Comparison of ENCODE assay signal across 7 mouse cellular contexts in the genomic region with DNA sequence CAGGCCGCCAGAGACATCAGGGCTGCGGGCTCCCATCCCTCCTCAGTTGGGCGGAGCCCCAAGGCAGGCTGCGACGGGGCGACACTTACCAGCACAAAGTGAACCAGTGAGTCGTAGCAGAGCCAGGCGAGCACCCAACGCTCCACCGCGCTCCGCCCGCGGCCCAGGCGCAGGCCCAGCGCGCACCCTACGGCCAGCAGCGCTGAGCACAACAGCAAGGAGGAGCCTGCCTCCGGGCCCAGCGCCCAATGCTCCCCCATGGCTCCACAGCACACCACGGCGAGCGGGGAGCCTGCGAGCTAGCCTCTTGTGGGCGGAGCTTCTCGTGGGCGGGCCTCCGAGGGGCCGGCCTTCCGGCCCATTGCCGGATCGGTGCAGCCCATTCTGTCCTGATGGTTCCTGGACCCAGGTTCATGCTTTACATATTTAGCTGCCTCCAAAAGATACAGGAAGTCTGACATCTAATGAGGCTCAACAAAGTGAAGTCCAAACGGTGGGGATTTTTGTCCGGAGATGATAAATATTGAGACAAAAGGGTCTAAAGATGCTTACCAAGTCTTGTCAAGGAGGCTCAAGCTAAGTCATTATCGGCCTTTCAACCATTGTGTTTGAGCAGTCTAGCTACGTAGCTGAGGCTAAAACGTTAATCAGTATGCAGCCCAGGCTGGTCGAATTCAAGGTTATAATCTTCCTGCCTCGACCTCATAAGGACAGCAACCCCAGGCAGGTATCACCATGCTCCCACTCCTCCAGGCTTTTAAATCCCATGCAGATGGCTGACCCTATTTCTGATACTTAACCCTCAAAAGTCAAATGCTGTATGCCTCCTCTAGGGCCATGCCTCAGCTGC. TPM values are rescaled to one million over a fixed set of nuclear protein-coding genes. Genes with fewer than 3 reads are reported as not detected.
DNase-seq lines count a peak whose midpoint lies in the region; ATAC-seq and TF ChIP-seq lines count a peak whose summit lies in the region.

Gene Ebpl (minus strand): TSS at position 309 of the 850 bp plus-strand sequence.

- H3K4me1 ChIP-seq in intestine, postnatal 0 days (replicated peaks; ENCODE audit: control insufficient read depth, insufficient read depth, low read length), result no peaks in the 10 kb centered on the region
- peaks cover 5% of the 10 kb centered on the region for H3K4me1 ChIP-seq in midbrain, embryonic 12.5 days
- peaks cover 11% of the 10 kb centered on the region; the same call in 1 of the 2 replicates for H3K4me1 ChIP-seq in small intestine, adult 2 months (ENCODE audit: control insufficient read depth, insufficient read depth, insufficient read length, low read length)

- peak within 1 kb of the TSS; percentile 71 for H3K27ac ChIP-seq in intestine, postnatal 0 days (ENCODE audit: low read depth, low read length)
- peak within 1 kb of the TSS; percentile 80 for H3K27ac ChIP-seq in midbrain, embryonic 12.5 days (replicated peaks)
- H3K27ac ChIP-seq in small intestine, adult 2 months (ENCODE audit: insufficient read depth, low read depth, low read length), result peak within 1 kb of the TSS; percentile 86

- no peaks in the 10 kb centered on the region for H3K27me3 ChIP-seq in intestine, postnatal 0 days (replicated peaks; ENCODE audit: control insufficient read depth, insufficient read depth, low read length)
- H3K27me3 ChIP-seq in midbrain, embryonic 12.5 days, result no peaks in the 10 kb centered on the region
- H3K27me3 ChIP-seq in small intestine, adult 2 months (ENCODE audit: control insufficient read depth, insufficient read depth, low read length), result no peaks in the 10 kb centered on the region

- no peaks in the 10 kb centered on the region; the same call in 1 of the 2 replicates for H3K36me3 ChIP-seq in intestine, postnatal 0 days (ENCODE audit: control insufficient read depth, insufficient read depth)
- H3K36me3 ChIP-seq in midbrain, embryonic 12.5 days, result 0 out of 2 replicates have a peak, but pooled peaks cover 3% of the 10 kb centered on the region
- no peaks in the 10 kb centered on the region for H3K36me3 ChIP-seq in small intestine, adult 2 months (ENCODE audit: control insufficient read depth, insufficient read depth, low read length)

- intact Hi-C loops in left cerebral cortex, postnatal 4 days (cut with DNase I), result no loop called here

- no peaks in the 10 kb centered on the region for H3K9me3 ChIP-seq in intestine, postnatal 0 days (ENCODE audit: control insufficient read depth)
- no peaks in the 10 kb centered on the region for H3K9me3 ChIP-seq in midbrain, embryonic 12.5 days

- H3K4me3 ChIP-seq in intestine, postnatal 0 days (ENCODE audit: low read depth, low read length), result peak within 1 kb of the TSS; percentile 44
- H3K4me3 ChIP-seq in midbrain, embryonic 12.5 days, result peak within 1 kb of the TSS; percentile 64
- H3K4me3 ChIP-seq in small intestine, adult 2 months (ENCODE audit: low read depth, low read length), result peak within 1 kb of the TSS; percentile 95

- ATAC-seq in intestine, postnatal 0 days, result peak; percentile 87
- ATAC-seq in midbrain, embryonic 12.5 days (ENCODE audit: low FRiP score, low read depth), result peak; percentile 97

- TF ChIP-seq CTCF in intestine, postnatal 0 days (IDR thresholded peaks at IDR 0.05; ENCODE audit: low read depth), result peak; percentile 51
- no peak for TF ChIP-seq CTCF in small intestine, adult 2 months (IDR thresholded peaks at IDR 0.05; ENCODE audit: extremely low read depth, insufficient read length, insufficient replicate concordance, low read depth, low read length)

- H3K4me2 ChIP-seq in intestine, postnatal 0 days (replicated peaks; ENCODE audit: low read depth), result peak within 1 kb of the TSS; percentile 66
- peak within 1 kb of the TSS; percentile 57 for H3K4me2 ChIP-seq in midbrain, embryonic 12.5 days (replicated peaks)

- under 1% methylated on average over 40 of the region's 40 CpGs for WGBS in intestine, postnatal 0 days
- WGBS in midbrain, embryonic 12.5 days, result under 1% methylated on average over 40 of the region's 40 CpGs
- under 1% methylated on average over 40 of the region's 40 CpGs for WGBS in small intestine, adult 2 months

- H3K9ac ChIP-seq in intestine, postnatal 0 days (ENCODE audit: low read depth, low read length), result peak within 1 kb of the TSS; percentile 64
- H3K9ac ChIP-seq in midbrain, embryonic 12.5 days (replicated peaks), result peak within 1 kb of the TSS; percentile 70

- DNase-seq in adrenal gland, adult 2 months, result peak; percentile 97
- DNase-seq in embryo, embryonic 11.5 days (ENCODE audit: low read depth, low spot score), result peak; percentile 70
- DNase-seq in gastrocnemius, postnatal 4 days (ENCODE audit: low spot score in 2 of 2), result peak; percentile 85 to 93
- DNase-seq in left cerebral cortex, postnatal 4 days, result peak; percentile 89

- TF ChIP-seq POLR2A in small intestine, adult 2 months (IDR thresholded peaks at IDR 0.05; ENCODE audit: low read depth, low read length), result peak; percentile 67; the same call in 1 of the 2 replicates

RNA-seq across cellular contexts. Expression of gene Ebpl, which starts in this region (rescaled TPM):
- 1 to 10 TPM; 2.6 to 3.9 TPM for total RNA-seq in adrenal gland, adult 2 months (2021)
- polyA plus RNA-seq in adrenal gland, adult 2 months (2012; rRNA removed), result 2.2 and 2.3 TPM in 2 replicates
- total RNA-seq in gastrocnemius, postnatal 4 days (2021), result 1 to 10 TPM; 4.1 to 4.2 TPM
- polyA plus RNA-seq in intestine, postnatal 0 days (2015; fragmentation: Nextera tagmentation; extraction: Ambion mirVana), result 11.1 and 12.1 TPM in 2 replicates
- 1 to 10 TPM; 7.0 to 7.4 TPM for total RNA-seq in left cerebral cortex, postnatal 4 days (2021)
- 10.9 and 11.2 TPM in 2 replicates for polyA plus RNA-seq in midbrain, embryonic 12.5 days (2016; fragmentation: Nextera tagmentation; extraction: Ambion mirVana)
- polyA plus RNA-seq in small intestine, adult 2 months (2012; rRNA removed), result 0.96 and 2.1 TPM in 2 replicates

Comparison
In these comparisons a context has a peak if more than half of its experiments do, and no peak if none do; other contexts are left out.
1. Peak in every context shown above with its lines: DNase-seq, ATAC-seq, H3K4me3 ChIP-seq and H3K27ac ChIP-seq.
2. H3K4me3 ChIP-seq: peak in every context shown above with its lines; median percentile 95 in small intestine, adult 2 months; 64 in midbrain, embryonic 12.5 days; 44 in intestine, postnatal 0 days.